Mouse (Mus musculus) olfactory bulb, adult 2 months (tissue): Measurements from ENCODE around the gene Tnnt2.

Experiments
- CTCF ChIP-seq: fragments of 200-500 bp; IDR thresholded peaks from 2 replicates; pipeline ENCODE4 v1.5.1; 2012; ENCODE audit warnings: low read depth, mild to moderate bottlenecking, low read length, moderate library complexity; ENCODE audit not compliant: insufficient read depth
- POLR2A ChIP-seq: fragments of 200-500 bp; IDR thresholded peaks from 2 replicates; pipeline ENCODE4 v1.6.1; 2012; ENCODE audit warnings: mild to moderate bottlenecking, low read depth, low read length, moderate library complexity; ENCODE audit not compliant: insufficient read depth

GRCm38 (mm10) chr1:135855344-135855687, 19.2 kb downstream of the Tnnt2 start:
- TF ChIP-seq CTCF (no peak), POLR2A (no peak)
